Mouse (Mus musculus) forebrain, embryonic 11.5 days (tissue): ENCODE measurements at regions not wholly inside any gene's neighbourhood (a gene's known extent, or its start where the extent isn't known, plus 50 kb on each side); places are given as distances from the start of the nearest gene placed in this dataset.

Source experiments
- ATAC-seq: fragments of 200-750 bp; cut with Nextera tagmentation; replicated peaks from 2 replicates; pipeline ENCODE4 v1.8.0; 2017; ENCODE audit warnings: moderate TSS enrichment; ENCODE audit not compliant: low FRiP score
- DNase-seq: peaks from one replicate; pipeline ENCODE4 v3.0.0-alpha.2; 2017; ENCODE audit warnings: low spot score
- H3K27ac ChIP-seq: fragments of 300-500 bp; sonication (generic); 2 replicates; pipeline ENCODE4 v1.5.1; 2014; ENCODE audit warnings: low read depth, low read length
- H3K27me3 ChIP-seq: fragments of 300-500 bp; sonication (generic); 2 replicates; pipeline ENCODE4 v1.6.1; 2014; ENCODE audit warnings: mild to moderate bottlenecking, low read length, mixed read lengths; ENCODE audit not compliant: control insufficient read depth, insufficient read depth
- H3K36me3 ChIP-seq: fragments of 300-500 bp; sonication (generic); 2 replicates; pipeline ENCODE4 v1.6.1; 2014; ENCODE audit warnings: mild to moderate bottlenecking, low read length, moderate library complexity, mixed read lengths; ENCODE audit not compliant: control insufficient read depth, insufficient read depth
- H3K4me1 ChIP-seq: fragments of 300-500 bp; sonication (generic); replicated peaks from 2 replicates; pipeline ENCODE4 v1.6.1; 2014; ENCODE audit warnings: low read length, mixed read lengths; ENCODE audit not compliant: control insufficient read depth, insufficient read depth
- H3K4me2 ChIP-seq: fragments of 300-500 bp; sonication (generic); 2 replicates; pipeline ENCODE4 v1.6.1; 2014; ENCODE audit warnings: low read depth, mild to moderate bottlenecking, low read length, moderate library complexity, mixed read lengths; ENCODE audit not compliant: severe bottlenecking
- H3K4me3 ChIP-seq: fragments of 300-500 bp; sonication (generic); 2 replicates; pipeline ENCODE4 v1.5.1; 2014; ENCODE audit warnings: low read depth, low read length
- H3K9ac ChIP-seq: fragments of 300-500 bp; sonication (generic); 2 replicates; pipeline ENCODE4 v1.6.1; 2014; ENCODE audit warnings: low read length
- H3K9me3 ChIP-seq: fragments of 300-500 bp; sonication (generic); 2 replicates; pipeline ENCODE4 v1.6.1; 2016; ENCODE audit warnings: low read length, mixed read lengths; ENCODE audit not compliant: control insufficient read depth
- WGBS: fragments of 180-500 bp; shearing (Covaris S2); extraction: QIAGEN DNeasy Blood & Tissue Kit; methylation state at CpG from one replicate; pipeline ENCODE4 v1.1.7; 2014; 5-methylcytosine and 5-hydroxymethylcytosine counted together

DNA sequence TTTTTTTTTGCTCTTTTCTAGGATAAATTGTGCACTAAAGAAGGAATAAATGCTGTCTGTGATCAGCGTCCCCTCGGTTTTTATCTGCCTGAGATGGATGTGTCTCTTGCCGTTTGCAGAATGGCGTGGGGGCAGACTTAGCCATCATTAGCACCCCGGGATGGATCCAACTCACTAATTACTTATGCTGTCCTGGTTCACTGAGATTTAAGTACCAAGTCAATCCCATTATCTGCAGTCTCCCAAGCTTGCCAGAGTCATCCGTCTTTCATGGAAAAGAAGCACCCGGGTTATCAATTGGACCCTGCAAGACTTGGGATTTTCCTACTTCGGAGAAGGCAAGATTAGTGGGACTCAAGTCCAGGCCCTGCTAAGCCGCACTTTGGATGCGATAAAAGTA is 351.5 kb downstream of the Tmem182 start:
- no peaks in the 10 kb centered on the region for H3K9me3 ChIP-seq
- H3K4me3 ChIP-seq: no peak overlapping the region
- peaks cover 15% of the 10 kb centered on the region; the same call in 1 of the 2 replicates for H3K4me1 ChIP-seq
- no peak overlapping the region for H3K4me2 ChIP-seq
- H3K36me3 ChIP-seq: no peaks in the 10 kb centered on the region
- 23% methylated on average over 10 of the region's 10 CpGs for WGBS
- DNase-seq (no peak), ATAC-seq (no peak)
- H3K27me3 ChIP-seq: no peaks in the 10 kb centered on the region
- H3K27ac ChIP-seq: no peak overlapping the region; the same call in 1 of the 2 replicates
- no peak overlapping the region; the same call in 1 of the 2 replicates for H3K9ac ChIP-seq

DNA sequence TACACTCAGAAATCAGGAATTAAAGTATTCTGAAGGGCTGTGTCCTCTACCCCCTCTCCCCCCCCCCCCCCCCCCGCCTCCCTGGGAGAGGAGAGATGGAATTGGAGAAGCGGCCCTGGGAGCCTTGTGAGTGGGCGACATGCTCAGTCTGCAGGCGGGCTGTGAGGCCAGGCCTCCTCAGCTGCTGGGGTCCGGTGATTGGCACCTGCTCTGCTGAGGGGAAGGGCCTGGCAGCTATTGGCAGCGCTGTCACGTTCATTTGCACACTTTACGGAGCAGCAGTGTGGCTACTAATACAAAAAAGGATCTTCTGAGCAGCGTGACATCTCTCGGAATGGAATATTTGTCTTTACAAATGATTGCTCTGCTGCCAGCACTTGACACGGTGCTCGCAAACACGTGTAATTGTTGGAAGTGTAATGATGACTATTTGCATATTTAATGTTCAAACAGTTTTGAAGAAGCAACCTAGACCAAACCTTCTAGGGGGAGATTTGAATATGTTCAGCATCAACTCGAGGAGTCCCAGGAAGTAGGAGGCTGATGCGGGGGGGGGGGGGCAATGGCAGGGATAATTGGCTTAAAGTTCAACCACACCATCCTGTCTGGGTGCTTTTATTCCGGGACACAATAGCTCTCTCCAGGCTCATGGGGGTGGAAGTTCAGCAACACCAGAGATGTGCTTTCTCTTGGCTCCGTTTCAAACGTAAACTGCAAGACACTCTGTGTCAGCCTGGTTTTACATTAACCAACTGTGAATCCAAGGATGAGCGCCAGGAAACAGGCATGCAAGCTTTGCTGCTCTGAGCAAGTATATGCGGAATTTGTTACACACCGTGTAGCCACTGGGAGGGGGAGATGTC is 352.5 kb downstream of the Tmem182 start:
- Histone ChIP-seq H3K4me1 (peaks cover 15% of the 10 kb centered on the region; the same call in 1 of the 2 replicates), H3K4me2 (peak overlapping the region; percentile 20; the same call in 1 of the 2 replicates), H3K9me3 (no peaks in the 10 kb centered on the region), H3K36me3 (no peaks in the 10 kb centered on the region), H3K4me3 (no peak overlapping the region), H3K27ac (peak overlapping the region; percentile 53; the same call in 1 of the 2 replicates), H3K27me3 (no peaks in the 10 kb centered on the region), H3K9ac (no peak overlapping the region)
- ATAC-seq (peak; percentile 85), DNase-seq (peak; percentile 77)
- WGBS: 40% methylated on average over 20 of the region's 21 CpGs

DNA sequence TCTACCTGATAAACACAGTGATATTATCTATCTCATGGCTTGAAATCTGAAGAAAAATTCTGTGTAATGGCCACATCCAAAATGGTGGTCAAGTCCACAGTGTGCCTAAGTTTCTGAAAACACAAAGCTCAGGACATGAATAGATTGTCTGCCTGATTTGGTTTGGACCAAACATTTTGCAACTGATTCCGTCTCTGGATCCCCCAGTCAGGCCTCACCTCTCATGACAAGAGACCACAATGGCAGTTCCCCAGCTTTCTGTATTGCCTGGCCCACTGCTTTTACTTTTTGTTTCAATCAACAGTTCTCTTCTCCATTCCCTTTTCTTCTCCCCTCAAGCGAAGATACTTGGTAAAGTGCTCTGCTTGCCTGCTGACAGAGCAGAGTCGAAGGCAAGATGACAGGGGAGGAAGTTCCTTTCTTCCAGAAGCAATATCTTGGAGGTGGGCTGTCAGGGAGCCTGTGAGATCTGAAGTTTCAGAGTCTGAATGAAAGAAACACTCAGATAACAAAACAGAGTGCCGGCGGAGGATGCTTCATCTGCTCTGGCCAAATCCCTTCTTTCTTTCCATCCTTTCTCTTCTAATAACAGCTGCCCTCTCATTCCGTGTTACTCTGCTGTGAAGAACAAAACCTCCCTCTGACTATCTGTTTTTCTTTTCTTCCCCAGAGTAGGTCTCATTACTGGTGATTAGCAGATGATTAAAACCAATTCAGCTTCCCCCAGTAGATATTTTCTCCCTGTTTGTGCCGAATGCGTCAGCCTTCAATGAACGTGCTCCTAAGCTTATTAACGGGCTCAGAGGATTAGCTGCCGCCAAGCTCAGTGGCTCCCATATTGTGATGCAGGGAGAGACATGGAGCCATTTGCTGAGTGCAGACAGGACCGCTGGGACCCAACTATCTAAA is 360.7 kb downstream of the Tmem182 start:
- Histone ChIP-seq H3K9me3 (no peaks in the 10 kb centered on the region), H3K36me3 (no peaks in the 10 kb centered on the region), H3K27me3 (no peaks in the 10 kb centered on the region; the same call in 1 of the 2 replicates), H3K9ac (no peak overlapping the region), H3K27ac (peak overlapping the region; percentile 86), H3K4me1 (peaks cover 7% of the 10 kb centered on the region; the same call in 1 of the 2 replicates), H3K4me3 (no peak overlapping the region), H3K4me2 (peak overlapping the region; percentile 18; the same call in 1 of the 2 replicates)
- ATAC-seq: peak; percentile 93
- WGBS: 6% methylated on average over 12 of the region's 12 CpGs
- peak; percentile 76 for DNase-seq

DNA sequence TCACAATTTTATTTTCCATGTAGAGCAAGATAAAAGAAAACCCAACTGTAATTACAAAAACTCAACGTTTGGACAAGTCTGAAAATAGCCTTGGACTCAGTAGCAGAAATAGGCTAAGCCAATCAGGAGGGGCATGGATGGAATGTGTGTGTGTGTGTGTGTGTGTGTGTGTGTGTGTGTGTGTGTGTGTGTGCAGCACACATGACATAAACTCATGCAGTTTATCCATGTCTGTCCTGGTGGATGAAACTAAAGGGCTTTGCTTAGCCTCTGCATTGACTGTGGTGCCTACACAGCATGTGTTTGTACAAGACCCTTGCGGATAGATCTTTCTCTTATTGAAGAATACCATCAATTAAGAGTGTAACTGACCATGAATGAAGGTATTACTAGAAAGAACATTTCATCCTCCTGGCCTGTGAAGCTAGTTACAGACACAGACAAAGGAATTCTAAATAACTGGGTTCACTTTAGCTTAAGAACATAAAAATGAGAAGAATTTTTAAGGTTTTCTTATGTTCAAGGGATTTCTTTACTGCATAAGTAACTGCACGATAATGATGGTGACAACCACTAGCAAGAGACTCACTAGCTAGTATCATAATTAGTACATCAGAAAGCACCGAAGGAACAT is 361.5 kb downstream of the Tmem182 start:
- H3K36me3 ChIP-seq: no peaks in the 10 kb centered on the region
- H3K9ac ChIP-seq: no peak overlapping the region
- peak overlapping the region; percentile 86; the same call in 1 of the 2 replicates for H3K27ac ChIP-seq
- H3K9me3 ChIP-seq: no peaks in the 10 kb centered on the region
- WGBS: 29% methylated on average over 4 of the region's 4 CpGs
- no peak overlapping the region for H3K4me3 ChIP-seq
- H3K4me1 ChIP-seq: peaks cover 7% of the 10 kb centered on the region; the same call in 1 of the 2 replicates
- ATAC-seq (peak; percentile 79), DNase-seq (peak; percentile 55)
- H3K4me2 ChIP-seq: peak overlapping the region; percentile 1; the same call in 1 of the 2 replicates
- no peaks in the 10 kb centered on the region; the same call in 1 of the 2 replicates for H3K27me3 ChIP-seq

DNA sequence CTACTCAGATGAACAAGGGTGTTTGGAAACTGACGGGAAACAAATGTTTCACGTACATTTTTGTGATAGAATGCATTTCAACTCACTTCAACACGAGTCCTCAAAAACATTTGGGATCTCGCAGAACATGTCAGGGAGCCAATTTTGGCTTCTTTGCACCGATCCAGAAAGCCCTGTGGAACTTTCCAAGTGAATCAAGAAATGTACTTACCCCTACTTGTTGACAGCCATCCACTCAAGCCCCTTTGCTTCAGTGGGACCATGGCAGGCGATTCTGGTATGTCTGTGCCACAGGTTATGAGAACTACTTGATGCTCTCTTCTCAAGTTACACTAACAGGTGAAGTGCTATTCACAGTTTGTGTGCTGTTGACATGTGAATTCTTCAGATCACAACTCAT is 381.6 kb downstream of the Tmem182 start:
- no peak for DNase-seq
- no peak for ATAC-seq
- H3K27me3 ChIP-seq: no peaks in the 10 kb centered on the region; the same call in 1 of the 2 replicates
- no peak overlapping the region for H3K4me3 ChIP-seq
- H3K9me3 ChIP-seq: no peaks in the 10 kb centered on the region
- WGBS: 87% methylated on average over 6 of the region's 6 CpGs
- H3K9ac ChIP-seq: no peak overlapping the region
- H3K4me2 ChIP-seq: no peak overlapping the region
- H3K4me1 ChIP-seq: no peaks in the 10 kb centered on the region; the same call in 1 of the 2 replicates
- no peak overlapping the region for H3K27ac ChIP-seq
- no peaks in the 10 kb centered on the region for H3K36me3 ChIP-seq

DNA sequence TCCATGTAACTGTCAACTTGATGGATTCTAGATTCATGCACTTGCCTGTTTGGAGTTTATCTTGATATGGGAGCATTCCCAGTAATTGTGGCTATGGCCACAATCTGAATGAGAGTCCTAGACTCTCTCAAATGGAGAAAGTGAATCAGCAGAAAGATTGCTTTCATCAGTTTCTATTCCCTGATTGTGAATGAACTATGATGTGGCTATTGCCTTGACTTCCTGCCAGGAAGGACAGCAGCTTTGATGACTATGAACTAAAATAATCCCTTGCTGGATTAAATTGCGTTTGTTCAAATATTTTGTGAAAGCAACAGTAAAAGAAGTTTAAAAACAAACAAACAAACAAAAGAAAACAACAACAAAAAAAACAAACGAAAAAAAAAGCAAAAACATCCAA is 407.5 kb downstream of the Tmem182 start:
- no peak overlapping the region for H3K9ac ChIP-seq
- ATAC-seq: no peak
- H3K27ac ChIP-seq: no peak overlapping the region
- no peak overlapping the region for H3K4me2 ChIP-seq
- no peaks in the 10 kb centered on the region for H3K27me3 ChIP-seq
- no peaks in the 10 kb centered on the region for H3K4me1 ChIP-seq
- DNase-seq: no peak
- no peaks in the 10 kb centered on the region for H3K36me3 ChIP-seq
- H3K9me3 ChIP-seq: no peaks in the 10 kb centered on the region
- 80% methylated on average over 2 of the region's 2 CpGs for WGBS
- no peak overlapping the region for H3K4me3 ChIP-seq

DNA sequence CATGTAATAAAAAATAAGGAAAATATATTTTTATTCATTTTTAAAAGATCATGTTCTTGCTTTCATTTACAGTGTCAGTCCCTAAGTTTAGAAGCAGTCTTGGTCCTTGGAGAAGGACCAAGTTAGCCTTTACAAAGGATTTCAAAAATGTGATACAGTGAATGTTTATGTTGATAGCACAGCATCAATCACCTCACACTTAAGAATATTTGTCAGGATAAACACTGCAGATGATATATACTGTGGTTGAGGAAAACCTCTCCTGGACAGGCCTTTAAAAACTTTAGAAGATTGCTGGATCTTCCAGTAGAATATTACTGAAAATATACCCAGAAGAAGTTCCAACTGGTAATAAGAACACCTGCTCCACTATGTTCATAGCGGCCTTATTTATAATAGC is 420.4 kb downstream of the Tmem182 start:
- 92% methylated on average over 1 of the region's 1 CpGs for WGBS
- no peaks in the 10 kb centered on the region for H3K4me1 ChIP-seq
- ATAC-seq: no peak

DNA sequence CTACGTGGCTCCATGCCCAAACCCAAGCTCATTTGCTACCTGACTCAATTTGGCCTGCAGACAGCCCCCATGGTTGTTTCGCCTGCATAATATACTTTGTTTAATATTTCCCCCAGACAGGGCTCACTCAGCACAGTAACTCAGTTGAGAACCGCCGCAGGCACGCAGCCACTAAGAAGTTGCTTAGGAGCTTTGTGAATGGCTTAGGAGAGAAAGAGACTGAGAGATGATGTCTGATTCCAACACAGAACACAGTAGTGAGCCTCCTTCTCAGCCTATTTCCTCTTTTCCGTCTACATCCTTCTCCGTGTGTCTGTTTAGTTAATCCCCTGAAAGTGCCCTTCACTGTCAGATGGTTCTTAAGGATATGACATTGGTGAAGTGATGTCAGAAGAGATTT is 429.9 kb downstream of the Tmem182 start:
- H3K36me3 ChIP-seq: no peaks in the 10 kb centered on the region
- H3K4me1 ChIP-seq: no peaks in the 10 kb centered on the region
- no peak overlapping the region for H3K4me2 ChIP-seq
- H3K9me3 ChIP-seq: no peaks in the 10 kb centered on the region
- ATAC-seq (no peak), DNase-seq (no peak)
- H3K4me3 ChIP-seq: no peak overlapping the region
- no peaks in the 10 kb centered on the region for H3K27me3 ChIP-seq
- WGBS: 87% methylated on average over 7 of the region's 7 CpGs
- no peak overlapping the region for H3K9ac ChIP-seq
- no peak overlapping the region for H3K27ac ChIP-seq

More for the DNA sequence above, 420.4 kb downstream of the Tmem182 start:
- Histone ChIP-seq H3K27ac (no peak overlapping the region), H3K4me2 (no peak overlapping the region), H3K36me3 (no peaks in the 10 kb centered on the region), H3K9me3 (no peaks in the 10 kb centered on the region), H3K9ac (no peak overlapping the region), H3K4me3 (no peak overlapping the region), H3K27me3 (no peaks in the 10 kb centered on the region)
- no peak for DNase-seq
